Mouse (Mus musculus): ENCODE results near the gene Atp5l. TPM values are rescaled to one million over a fixed set of nuclear protein-coding genes. Genes with fewer than 3 reads are reported as not detected.

Gene Atp5l
- polyA plus RNA-seq (2012; rRNA removed): 255 and 521 TPM in 2 replicates

GRCm38 (mm10) chr9:44920374-44921122, at the start of gene Atp5l:
Gene Atp5l (minus strand): TSS chr9:44920742.

GRCm38 (mm10) chr9:44965126-44965832, 44.7 kb upstream of the Atp5l start, which contains the start of gene Ube4a:
Gene Ube4a (minus strand): TSS chr9:44965600.

GRCm38 (mm10) chr9:44881221-44881871, 39.2 kb downstream of the Atp5l start, which contains the start of gene Kmt2a:
Gene Kmt2a (minus strand): TSS chr9:44881296.

Other genes starting within 250 kb of the Atp5l start
- gene Treh, start 247.5 kb downstream of the Atp5l start, polyA plus RNA-seq (2012; rRNA removed): not detected in 2 replicates
- 88.9 and 184 TPM in 2 replicates for gene Phldb1, start 185.5 kb downstream of the Atp5l start, polyA plus RNA-seq (2012; rRNA removed)
- gene Arcn1, start 152.9 kb downstream of the Atp5l start, polyA plus RNA-seq (2012; rRNA removed): 97.4 and 105 TPM in 2 replicates
- 126 and 128 TPM in 2 replicates for gene Ift46, start 152.8 kb downstream of the Atp5l start, polyA plus RNA-seq (2012; rRNA removed)
- gene Tmem25, start 121.4 kb downstream of the Atp5l start, polyA plus RNA-seq (2012; rRNA removed): 3.8 and 6.6 TPM in 2 replicates
- gene Ttc36, start 117.7 kb downstream of the Atp5l start, polyA plus RNA-seq (2012; rRNA removed): 0.83 and 0.94 TPM in 2 replicates
- 17.7 and 21.7 TPM in 2 replicates for gene Kmt2a, start 39.4 kb downstream of the Atp5l start, polyA plus RNA-seq (2012; rRNA removed)
- 19.1 and 28.7 TPM in 2 replicates for gene Ube4a, start 44.9 kb upstream of the Atp5l start, polyA plus RNA-seq (2012; rRNA removed)
- 0.05 and 0.06 TPM in 2 replicates for gene Cd3g, start 59.7 kb upstream of the Atp5l start, polyA plus RNA-seq (2012; rRNA removed)
- gene Cd3d, start 61.0 kb upstream of the Atp5l start, polyA plus RNA-seq (2012; rRNA removed): not detected in 2 replicates
- gene Cd3e, start 88.9 kb upstream of the Atp5l start, polyA plus RNA-seq (2012; rRNA removed): not detected in 2 replicates
- gene Mpzl2, start 119.1 kb upstream of the Atp5l start, polyA plus RNA-seq (2012; rRNA removed): 0.94 and 3.8 TPM in 2 replicates
- gene Mpzl3, start 134.4 kb upstream of the Atp5l start, polyA plus RNA-seq (2012; rRNA removed): 1.4 and 1.8 TPM in 2 replicates
- 0.13 and 0.41 TPM in 2 replicates for gene Jaml, start 158.4 kb upstream of the Atp5l start, polyA plus RNA-seq (2012; rRNA removed)
- 4.6 and 5.2 TPM in 2 replicates for gene Scn2b, start 197.0 kb upstream of the Atp5l start, polyA plus RNA-seq (2012; rRNA removed)
- 0.25 and 0.32 TPM in 2 replicates for gene Scn4b, start 217.7 kb upstream of the Atp5l start, polyA plus RNA-seq (2012; rRNA removed)